In genomic region chr2:154817089-154817488, GRCm38 (mm10) we compare ENCODE assay signal across 19 mouse cellular contexts. TPM values are rescaled to one million over a fixed set of nuclear protein-coding genes. Genes with fewer than 3 reads are reported as not detected.
DNase-seq lines count a peak whose midpoint lies in the region; ATAC-seq lines count a peak whose summit lies in the region.
"Had no signal": no experiment of that assay in that cellular context is flagged by ENCODE, and none has a peak within 500 bp of the region (broad histone marks: within the 10 kb centered on the region; RNA-seq: fewer than 3 reads in every experiment).

No protein-coding gene starts in this region.

- H3K36me3 ChIP-seq in midbrain, embryonic 13.5 days = no peaks in the 10 kb centered on the region
- H3K36me3 ChIP-seq in midbrain, embryonic 11.5 days (ENCODE audit: control insufficient read depth, insufficient read depth, low read length) = no peaks in the 10 kb centered on the region
- H3K36me3 ChIP-seq in forebrain, embryonic 12.5 days (replicated peaks) = no peaks in the 10 kb centered on the region
- H3K36me3 ChIP-seq in hindbrain, embryonic 15.5 days = no peaks in the 10 kb centered on the region
- no peaks in the 10 kb centered on the region for H3K36me3 ChIP-seq in neural tube, embryonic 14.5 days (ENCODE audit: control insufficient read depth, insufficient read depth, low read length)
- H3K36me3 ChIP-seq: heart, embryonic 15.5 days had no signal

- no peaks in the 10 kb centered on the region for H3K9me3 ChIP-seq in midbrain, embryonic 13.5 days
- no peaks in the 10 kb centered on the region for H3K9me3 ChIP-seq in midbrain, embryonic 11.5 days (ENCODE audit: control insufficient read depth, low read length)
- H3K9me3 ChIP-seq in forebrain, embryonic 12.5 days = no peaks in the 10 kb centered on the region
- H3K9me3 ChIP-seq in hindbrain, embryonic 15.5 days = no peaks in the 10 kb centered on the region
- no peaks in the 10 kb centered on the region for H3K9me3 ChIP-seq in neural tube, embryonic 14.5 days (ENCODE audit: control insufficient read depth, low read length)
- H3K9me3 ChIP-seq: heart, embryonic 15.5 days had no signal

- no peak for DNase-seq in midbrain, embryonic 11.5 days (ENCODE audit: low spot score, missing footprints)
- DNase-seq in thymus, postnatal 14 days = no peak
- DNase-seq in adrenal gland, adult 2 months = no peak

- 37% methylated on average over 3 of the region's 3 CpGs for WGBS in midbrain, embryonic 13.5 days
- 65% methylated on average over 3 of the region's 3 CpGs for WGBS in midbrain, embryonic 11.5 days
- WGBS in forebrain, embryonic 12.5 days = 42% methylated on average over 3 of the region's 3 CpGs
- 29% methylated on average over 3 of the region's 3 CpGs for WGBS in hindbrain, embryonic 15.5 days
- 33% methylated on average over 3 of the region's 3 CpGs for WGBS in neural tube, embryonic 14.5 days

- H3K27me3 ChIP-seq in midbrain, embryonic 13.5 days = no peaks in the 10 kb centered on the region
- H3K27me3 ChIP-seq in midbrain, embryonic 11.5 days (ENCODE audit: control insufficient read depth, insufficient read depth, low read length) = no peaks in the 10 kb centered on the region
- H3K27me3 ChIP-seq in forebrain, embryonic 12.5 days = no peaks in the 10 kb centered on the region
- H3K27me3 ChIP-seq in hindbrain, embryonic 15.5 days = no peaks in the 10 kb centered on the region
- no peaks in the 10 kb centered on the region for H3K27me3 ChIP-seq in neural tube, embryonic 14.5 days (ENCODE audit: control insufficient read depth, insufficient read depth, low read length)
- H3K27me3 ChIP-seq: heart, embryonic 15.5 days had no signal

- peak overlapping the region; percentile 12 for H3K4me2 ChIP-seq in midbrain, embryonic 13.5 days (replicated peaks)
- H3K4me2 ChIP-seq in midbrain, embryonic 11.5 days = no peak overlapping the region
- 0 out of 2 replicates have a peak overlapping the region, but pooled peaks have one; percentile 1 for H3K4me2 ChIP-seq in forebrain, embryonic 12.5 days
- no peak overlapping the region for H3K4me2 ChIP-seq in hindbrain, embryonic 15.5 days
- no peak overlapping the region for H3K4me2 ChIP-seq in neural tube, embryonic 14.5 days (ENCODE audit: low read depth, low read length)
- H3K4me2 ChIP-seq: heart, embryonic 15.5 days had no signal

- H3K9ac ChIP-seq in midbrain, embryonic 13.5 days (replicated peaks) = no peak overlapping the region
- no peak overlapping the region for H3K9ac ChIP-seq in midbrain, embryonic 11.5 days (ENCODE audit: low read length)
- no peak overlapping the region for H3K9ac ChIP-seq in forebrain, embryonic 12.5 days
- H3K9ac ChIP-seq in hindbrain, embryonic 15.5 days = no peak overlapping the region
- H3K9ac ChIP-seq in neural tube, embryonic 14.5 days (replicated peaks; ENCODE audit: low read depth, low read length) = no peak overlapping the region
- H3K9ac ChIP-seq: heart, embryonic 15.5 days; liver, embryonic 14.5 days had no signal

- peaks cover 24% of the 10 kb centered on the region for H3K4me1 ChIP-seq in midbrain, embryonic 13.5 days (replicated peaks)
- peaks cover 2% of the 10 kb centered on the region; the same call in 1 of the 2 replicates for H3K4me1 ChIP-seq in midbrain, embryonic 11.5 days (ENCODE audit: control insufficient read depth, insufficient read depth, low read length)
- H3K4me1 ChIP-seq in forebrain, embryonic 12.5 days = peaks cover 18% of the 10 kb centered on the region
- peaks cover 17% of the 10 kb centered on the region for H3K4me1 ChIP-seq in hindbrain, embryonic 15.5 days (replicated peaks)
- H3K4me1 ChIP-seq in neural tube, embryonic 14.5 days (ENCODE audit: control insufficient read depth, insufficient read depth, low read length) = peaks cover 8% of the 10 kb centered on the region

- no peak overlapping the region for H3K4me3 ChIP-seq in midbrain, embryonic 13.5 days (replicated peaks)
- H3K4me3 ChIP-seq in midbrain, embryonic 11.5 days (ENCODE audit: low read depth, low read length) = no peak overlapping the region
- H3K4me3 ChIP-seq in forebrain, embryonic 12.5 days (replicated peaks) = no peak overlapping the region
- no peak overlapping the region for H3K4me3 ChIP-seq in hindbrain, embryonic 15.5 days
- H3K4me3 ChIP-seq in neural tube, embryonic 14.5 days (ENCODE audit: low read depth, low read length) = no peak overlapping the region
- H3K4me3 ChIP-seq: heart, embryonic 15.5 days; left cerebral cortex, adult 2 months had no signal

- peak; percentile 50; the same call in 1 of the 2 replicates for ATAC-seq in midbrain, embryonic 13.5 days
- ATAC-seq in midbrain, embryonic 11.5 days (ENCODE audit: low FRiP score) = no peak
- no peak for ATAC-seq in forebrain, embryonic 12.5 days (ENCODE audit: low FRiP score)
- ATAC-seq in hindbrain, embryonic 15.5 days (ENCODE audit: low FRiP score, low read depth) = peak; percentile 65; the same call in 1 of the 2 replicates
- ATAC-seq in neural tube, embryonic 14.5 days (ENCODE audit: low read depth) = peak; percentile 17; the same call in 1 of the 2 replicates
- ATAC-seq: CD4-positive, CD25-positive, alpha-beta regulatory T cell, adult 4 months had no signal

- peak overlapping the region; percentile 58; the same call in 1 of the 2 replicates for H3K27ac ChIP-seq in midbrain, embryonic 13.5 days
- no peak overlapping the region for H3K27ac ChIP-seq in midbrain, embryonic 11.5 days (ENCODE audit: low read depth, low read length)
- H3K27ac ChIP-seq in forebrain, embryonic 12.5 days = peak overlapping the region; percentile 38
- peak overlapping the region; percentile 16; the same call in 1 of the 2 replicates for H3K27ac ChIP-seq in hindbrain, embryonic 15.5 days (replicated peaks)
- no peak overlapping the region; the same call in 1 of the 2 replicates for H3K27ac ChIP-seq in neural tube, embryonic 14.5 days (ENCODE audit: low read depth, low read length)
- H3K27ac ChIP-seq: heart, embryonic 15.5 days; left cerebral cortex, adult 2 months; liver, embryonic 14.5 days had no signal

RNA-seq across cellular contexts. Expression of gene a, which starts 25.9 kb away (rescaled TPM):
- 1.2 and 1.5 TPM in 2 replicates for polyA plus RNA-seq in midbrain, embryonic 13.5 days (2015; fragmentation: Nextera tagmentation; extraction: Ambion mirVana)
- polyA plus RNA-seq in midbrain, embryonic 11.5 days (2014; fragmentation: Nextera tagmentation; extraction: Ambion mirVana) = 0.36 and 0.40 TPM in 2 replicates
- 1.5 and 1.7 TPM in 2 replicates for polyA plus RNA-seq in forebrain, embryonic 12.5 days (2016; fragmentation: Nextera tagmentation; extraction: Ambion mirVana)
- 0.99 and 1.2 TPM in 2 replicates for polyA plus RNA-seq in hindbrain, embryonic 15.5 days (2015; fragmentation: Nextera tagmentation; extraction: Ambion mirVana)
- polyA plus RNA-seq in neural tube, embryonic 14.5 days (2014; fragmentation: Nextera tagmentation; extraction: Ambion mirVana) = not detected in 2 replicates
- not detected for total RNA-seq in adrenal gland, adult 2 months (2021)
- 0.58 TPM in 1 of 2 replicates, not detected in the other for polyA plus RNA-seq in adrenal gland, adult 2 months (2012; rRNA removed)
- total RNA-seq: adrenal gland, postnatal 36 days; gastrocnemius, postnatal 4 days; layer of hippocampus, adult 8-10 months; left cerebral cortex, adult 2 months had no signal
- polyA plus RNA-seq: CD4-positive, CD25-positive, alpha-beta regulatory T cell, adult 4 months; spleen, adult 2 months had no signal

RNA-seq across cellular contexts. Expression of gene Raly, which starts 26.2 kb away (rescaled TPM):
- polyA plus RNA-seq in midbrain, embryonic 13.5 days (2015; fragmentation: Nextera tagmentation; extraction: Ambion mirVana) = 28.1 and 39.1 TPM in 2 replicates
- polyA plus RNA-seq in midbrain, embryonic 11.5 days (2014; fragmentation: Nextera tagmentation; extraction: Ambion mirVana) = 56.9 and 66.8 TPM in 2 replicates
- polyA plus RNA-seq in forebrain, embryonic 12.5 days (2016; fragmentation: Nextera tagmentation; extraction: Ambion mirVana) = 35.1 and 45.9 TPM in 2 replicates
- polyA plus RNA-seq in hindbrain, embryonic 15.5 days (2015; fragmentation: Nextera tagmentation; extraction: Ambion mirVana) = 26.9 and 29.4 TPM in 2 replicates
- polyA plus RNA-seq in neural tube, embryonic 14.5 days (2014; fragmentation: Nextera tagmentation; extraction: Ambion mirVana) = 27.5 and 34.5 TPM in 2 replicates
- total RNA-seq in adrenal gland, adult 2 months (2021) = 100 to 1,000 TPM; 193 to 201 TPM
- polyA plus RNA-seq in adrenal gland, adult 2 months (2012; rRNA removed) = 295 and 306 TPM in 2 replicates

RNA-seq across cellular contexts. Expression of gene Gm14214, which starts 47.3 kb away (rescaled TPM):
- not detected in 2 replicates for polyA plus RNA-seq in midbrain, embryonic 13.5 days (2015; fragmentation: Nextera tagmentation; extraction: Ambion mirVana)
- polyA plus RNA-seq in midbrain, embryonic 11.5 days (2014; fragmentation: Nextera tagmentation; extraction: Ambion mirVana) = not detected in 2 replicates
- polyA plus RNA-seq in forebrain, embryonic 12.5 days (2016; fragmentation: Nextera tagmentation; extraction: Ambion mirVana) = not detected in 2 replicates
- polyA plus RNA-seq in hindbrain, embryonic 15.5 days (2015; fragmentation: Nextera tagmentation; extraction: Ambion mirVana) = not detected in 2 replicates
- polyA plus RNA-seq in neural tube, embryonic 14.5 days (2014; fragmentation: Nextera tagmentation; extraction: Ambion mirVana) = not detected in 2 replicates
- not detected for total RNA-seq in adrenal gland, adult 2 months (2021)
- not detected in 2 replicates for polyA plus RNA-seq in adrenal gland, adult 2 months (2012; rRNA removed)
- total RNA-seq: adrenal gland, postnatal 36 days; gastrocnemius, postnatal 4 days; layer of hippocampus, adult 8-10 months; left cerebral cortex, adult 2 months had no signal
- polyA plus RNA-seq: CD4-positive, CD25-positive, alpha-beta regulatory T cell, adult 4 months; embryonic facial prominence, embryonic 11.5 days; heart, embryonic 15.5 days; kidney, embryonic 16.5 days; limb, embryonic 11.5 days; liver, embryonic 14.5 days; spleen, adult 2 months; stomach, embryonic 16.5 days had no signal

Comparison
In these comparisons a context has a peak if more than half of its experiments do, and no peak if none do; other contexts are left out.
1. ATAC-seq: peak in midbrain, embryonic 13.5 days (single experiment), hindbrain, embryonic 15.5 days (single experiment) and neural tube, embryonic 14.5 days (single experiment); none in midbrain, embryonic 11.5 days (single experiment) and forebrain, embryonic 12.5 days (single experiment).
2. H3K27ac ChIP-seq: peak in midbrain, embryonic 13.5 days (single experiment), forebrain, embryonic 12.5 days (single experiment) and hindbrain, embryonic 15.5 days (single experiment); none in midbrain, embryonic 11.5 days (single experiment) and neural tube, embryonic 14.5 days (single experiment).
3. H3K4me2 ChIP-seq: peak in midbrain, embryonic 13.5 days (single experiment) and forebrain, embryonic 12.5 days (single experiment); none in midbrain, embryonic 11.5 days (single experiment), hindbrain, embryonic 15.5 days (single experiment) and neural tube, embryonic 14.5 days (single experiment).